ENCODE assay signal across 16 mouse cellular contexts in genomic region chr14:75180551-75180978, GRCm38 (mm10). TPM values are rescaled to one million over a fixed set of nuclear protein-coding genes. Genes with fewer than 3 reads are reported as not detected.
A peak's percentile ranks its signal among the peaks of the same experiment; 100 is the strongest.
DNase-seq lines count a peak whose midpoint lies in the region; ATAC-seq lines count a peak whose summit lies in the region.
"Had no signal": no experiment of that assay in that cellular context is flagged by ENCODE, and none has a peak within 500 bp of the region (broad histone marks: within the 10 kb centered on the region; RNA-seq: fewer than 3 reads in every experiment).

No protein-coding gene starts in this region.

- intact Hi-C loops in left cerebral cortex, postnatal 25 days (cut with DNase I), result no loop called here

- peaks cover 14% of the 10 kb centered on the region for H3K4me1 ChIP-seq in liver, embryonic 11.5 days (replicated peaks; ENCODE audit: control insufficient read depth, insufficient read depth, low read length)
- no peaks in the 10 kb centered on the region for H3K4me1 ChIP-seq in neural tube, embryonic 15.5 days
- H3K4me1 ChIP-seq: neural tube, embryonic 12.5 days had no signal

- no peak overlapping the region for H3K4me3 ChIP-seq in liver, embryonic 11.5 days (ENCODE audit: low read depth, low read length)
- H3K4me3 ChIP-seq in neural tube, embryonic 15.5 days (replicated peaks), result no peak overlapping the region
- H3K4me3 ChIP-seq: neural tube, embryonic 12.5 days had no signal

- H3K27ac ChIP-seq in liver, embryonic 11.5 days (ENCODE audit: low read depth, low read length), result no peak overlapping the region
- no peak overlapping the region for H3K27ac ChIP-seq in neural tube, embryonic 15.5 days (replicated peaks)
- H3K27ac ChIP-seq: neural tube, embryonic 12.5 days had no signal

- no peaks in the 10 kb centered on the region for H3K27me3 ChIP-seq in liver, embryonic 11.5 days (replicated peaks; ENCODE audit: control insufficient read depth, insufficient read depth, low read length)
- H3K27me3 ChIP-seq in neural tube, embryonic 15.5 days (replicated peaks), result no peaks in the 10 kb centered on the region
- H3K27me3 ChIP-seq: neural tube, embryonic 12.5 days had no signal

- H3K36me3 ChIP-seq in liver, embryonic 11.5 days (ENCODE audit: control insufficient read depth, insufficient read depth, low read length), result no peaks in the 10 kb centered on the region
- H3K36me3 ChIP-seq in neural tube, embryonic 15.5 days, result no peaks in the 10 kb centered on the region
- H3K36me3 ChIP-seq: neural tube, embryonic 12.5 days had no signal

- DNase-seq in 416B (ENCODE audit: low read depth), result peak; percentile 92
- DNase-seq in B cell, adult 2 months, result peak; percentile 43 to 44
- DNase-seq in liver, embryonic 11.5 days (ENCODE audit: low spot score), result no peak
- DNase-seq in naive thymus-derived CD4-positive, alpha-beta T cell, adult 2 months (ENCODE audit: low read depth), result peak; percentile 52
- DNase-seq in left cerebral cortex, postnatal 25 days (ENCODE audit: low spot score in 2 of 2), result no peak
- DNase-seq in kidney, postnatal 25 days, result no peak
- DNase-seq: cerebellum, adult 8-10 months; gastrocnemius, postnatal 25 days; kidney, adult 11 months; left cerebral cortex, postnatal 4 days had no signal

- 54% methylated on average over 8 of the region's 8 CpGs for WGBS in liver, embryonic 11.5 days
- 86% methylated on average over 8 of the region's 8 CpGs for WGBS in neural tube, embryonic 15.5 days

- H3K4me2 ChIP-seq in liver, embryonic 11.5 days, result peak overlapping the region; percentile 61
- no peak overlapping the region for H3K4me2 ChIP-seq in neural tube, embryonic 15.5 days
- H3K4me2 ChIP-seq: midbrain, embryonic 11.5 days; neural tube, embryonic 12.5 days had no signal

- no peaks in the 10 kb centered on the region for H3K9me3 ChIP-seq in liver, embryonic 11.5 days (ENCODE audit: control insufficient read depth, low read length)
- H3K9me3 ChIP-seq in neural tube, embryonic 15.5 days (replicated peaks), result no peaks in the 10 kb centered on the region
- H3K9me3 ChIP-seq: neural tube, embryonic 12.5 days had no signal

- no peak overlapping the region for H3K9ac ChIP-seq in liver, embryonic 11.5 days (ENCODE audit: low read depth, low read length)
- no peak overlapping the region for H3K9ac ChIP-seq in neural tube, embryonic 15.5 days (replicated peaks)
- H3K9ac ChIP-seq: neural tube, embryonic 12.5 days had no signal

- ATAC-seq in liver, embryonic 11.5 days (replicated peaks; ENCODE audit: low FRiP score), result no peak
- no peak for ATAC-seq in neural tube, embryonic 15.5 days (ENCODE audit: low FRiP score)
- ATAC-seq: forebrain, embryonic 14.5 days had no signal

RNA-seq across cellular contexts. Expression of gene Lcp1, which starts 49.7 kb away (rescaled TPM):
- polyA plus RNA-seq in liver, embryonic 11.5 days (2014; fragmentation: Nextera tagmentation; extraction: Ambion mirVana), result 44.3 and 50.4 TPM in 2 replicates
- 12.4 and 38.7 TPM in 2 replicates for polyA plus RNA-seq in neural tube, embryonic 15.5 days (2015; fragmentation: Nextera tagmentation; extraction: Ambion mirVana)
- total RNA-seq in left cerebral cortex, postnatal 25 days (2021), result 1 to 10 TPM; 7.3 to 7.9 TPM

RNA-seq across cellular contexts. Expression of gene Lrrc63, which starts 49.9 kb away (rescaled TPM):
- 0.06 TPM in 1 of 2 replicates, not detected in the other for polyA plus RNA-seq in liver, embryonic 11.5 days (2014; fragmentation: Nextera tagmentation; extraction: Ambion mirVana)
- not detected in 2 replicates for polyA plus RNA-seq in neural tube, embryonic 15.5 days (2015; fragmentation: Nextera tagmentation; extraction: Ambion mirVana)
- total RNA-seq in left cerebral cortex, postnatal 25 days (2021), result not detected
- total RNA-seq: adrenal gland, adult 18-20 months; gastrocnemius, postnatal 25 days; hematopoietic stem cell, adult 5-6 weeks; left cerebral cortex, postnatal 4 days had no signal
- polyA plus RNA-seq: forebrain, embryonic 14.5 days had no signal

Comparison
In these comparisons a context has a peak if more than half of its experiments do, and no peak if none do; other contexts are left out.
1. DNase-seq: peak in 416B (single experiment), B cell, adult 2 months (2 of 2) and naive thymus-derived CD4-positive, alpha-beta T cell, adult 2 months (single experiment); none in liver, embryonic 11.5 days (single experiment), left cerebral cortex, postnatal 25 days (0 of 2) and kidney, postnatal 25 days (0 of 2).